Mouse (Mus musculus) forebrain, embryonic 13.5 days (tissue): ENCODE measurements around the gene Unc79. TPM values are rescaled to one million over a fixed set of nuclear protein-coding genes. Genes with fewer than 3 reads are reported as not detected.
A peak's percentile ranks its signal among the peaks of the same experiment; 100 is the strongest.

Source experiments
- ATAC-seq: fragments of 200-750 bp; cut with Nextera tagmentation; 2 replicates; pipeline ENCODE4 v1.8.0; 2017
- H3K27ac ChIP-seq: fragments of 300-500 bp; sonication (generic); 2 replicates; pipeline ENCODE4 v1.5.1; 2015; ENCODE audit warnings: inconsistent platforms, mild to moderate bottlenecking, moderate library complexity
- H3K27me3 ChIP-seq: fragments of 300-500 bp; sonication (generic); 2 replicates; pipeline ENCODE4 v1.6.1; 2015; ENCODE audit warnings: mild to moderate bottlenecking, inconsistent platforms
- H3K36me3 ChIP-seq: fragments of 300-500 bp; sonication (generic); 2 replicates; pipeline ENCODE4 v1.6.1; 2015; ENCODE audit warnings: mild to moderate bottlenecking, inconsistent platforms; ENCODE audit not compliant: poor library complexity, severe bottlenecking
- H3K4me1 ChIP-seq: fragments of 300-500 bp; sonication (generic); 2 replicates; pipeline ENCODE4 v1.6.1; 2015; ENCODE audit warnings: inconsistent platforms
- H3K4me2 ChIP-seq: fragments of 300-500 bp; sonication (generic); 2 replicates; pipeline ENCODE4 v1.6.1; 2015; ENCODE audit warnings: inconsistent platforms, mild to moderate bottlenecking, moderate library complexity
- H3K4me3 ChIP-seq: fragments of 300-500 bp; sonication (generic); 2 replicates; pipeline ENCODE4 v1.5.1; 2015; ENCODE audit warnings: mild to moderate bottlenecking, inconsistent platforms
- H3K9ac ChIP-seq: fragments of 300-500 bp; sonication (generic); 2 replicates; pipeline ENCODE4 v1.6.1; 2015; ENCODE audit warnings: mild to moderate bottlenecking, inconsistent platforms
- H3K9me3 ChIP-seq: fragments of 300-500 bp; sonication (generic); replicated peaks from 2 replicates; pipeline ENCODE4 v1.6.1; 2016; ENCODE audit warnings: inconsistent platforms
- WGBS: fragments of 180-500 bp; shearing (Covaris S2); methylation state at CpG from one replicate; pipeline ENCODE4 v1.1.7; 2015; 5-methylcytosine and 5-hydroxymethylcytosine counted together
- polyA plus RNA-seq: library from polyadenylated mRNA; unstranded; fragments of >200 nt; fragmentation: Nextera tagmentation; extraction: Ambion mirVana; gene quantifications from 2 replicates; pipeline ENCODE4 v1.2.1, GENCODE M21; 2015

Unc79 gene
- polyA plus RNA-seq, 1 experiment from 2014 or later = 5.3 TPM

GRCm38 (mm10) chr12:103142550-103143010 is 193.9 kb downstream of the Unc79 start:
- Histone ChIP-seq H3K4me3 (no peak overlapping the region), H3K4me2 (no peak overlapping the region), H3K27me3 (no peaks in the 10 kb centered on the region), H3K4me1 (no peaks in the 10 kb centered on the region), H3K36me3 (peaks cover 12% of the 10 kb centered on the region), H3K9me3 (peaks cover 9% of the 10 kb centered on the region), H3K27ac (no peak overlapping the region), H3K9ac (no peak overlapping the region)
- WGBS = 67% methylated on average over 9 of the region's 9 CpGs
- 0 out of 2 replicates have a peak, but pooled peaks have one; percentile 23 for ATAC-seq

GRCm38 (mm10) chr12:103143798-103144565 is 195.3 kb downstream of the Unc79 start:
- Histone ChIP-seq H3K27me3 (no peaks in the 10 kb centered on the region), H3K9me3 (peaks cover 9% of the 10 kb centered on the region), H3K36me3 (peaks cover 23% of the 10 kb centered on the region), H3K9ac (no peak overlapping the region), H3K4me2 (no peak overlapping the region), H3K27ac (no peak overlapping the region), H3K4me3 (no peak overlapping the region), H3K4me1 (no peaks in the 10 kb centered on the region)
- ATAC-seq = peak; percentile 63; the same call in 1 of the 2 replicates
- WGBS = 29% methylated on average over 9 of the region's 9 CpGs

GRCm38 (mm10) chr12:103150247-103150646 is 201.6 kb downstream of the Unc79 start:
- H3K4me3 ChIP-seq = no peak overlapping the region
- no peaks in the 10 kb centered on the region for H3K4me1 ChIP-seq
- no peaks in the 10 kb centered on the region for H3K27me3 ChIP-seq
- ATAC-seq = no peak
- no peak overlapping the region for H3K9ac ChIP-seq
- peaks cover 34% of the 10 kb centered on the region for H3K36me3 ChIP-seq
- 80% methylated on average over 2 of the region's 2 CpGs for WGBS
- H3K27ac ChIP-seq = no peak overlapping the region
- peaks cover 9% of the 10 kb centered on the region for H3K9me3 ChIP-seq
- H3K4me2 ChIP-seq = no peak overlapping the region

GRCm38 (mm10) chr12:103154927-103155326 is 206.3 kb downstream of the Unc79 start:
- Histone ChIP-seq H3K36me3 (0 out of 2 replicates have a peak, but pooled peaks cover 6% of the 10 kb centered on the region), H3K9ac (no peak overlapping the region), H3K4me1 (peaks cover 18% of the 10 kb centered on the region), H3K4me3 (no peak overlapping the region), H3K27ac (no peak overlapping the region), H3K4me2 (no peak overlapping the region), H3K9me3 (no peaks in the 10 kb centered on the region), H3K27me3 (0 out of 2 replicates have a peak, but pooled peaks cover 3% of the 10 kb centered on the region)
- 71% methylated on average over 2 of the region's 2 CpGs for WGBS
- ATAC-seq = no peak

GRCm38 (mm10) chr12:103155406-103155805 is 206.7 kb downstream of the Unc79 start:
- Histone ChIP-seq H3K4me3 (no peak overlapping the region), H3K4me1 (peaks cover 18% of the 10 kb centered on the region), H3K27me3 (0 out of 2 replicates have a peak, but pooled peaks cover 3% of the 10 kb centered on the region), H3K9me3 (no peaks in the 10 kb centered on the region), H3K9ac (no peak overlapping the region), H3K4me2 (no peak overlapping the region), H3K36me3 (0 out of 2 replicates have a peak, but pooled peaks cover 6% of the 10 kb centered on the region), H3K27ac (no peak overlapping the region)
- 79% methylated on average over 3 of the region's 3 CpGs for WGBS
- ATAC-seq = no peak

GRCm38 (mm10) chr12:103157129-103157910 is 208.7 kb downstream of the Unc79 start:
- 0 out of 2 replicates have a peak, but pooled peaks cover 3% of the 10 kb centered on the region for H3K27me3 ChIP-seq
- H3K4me1 ChIP-seq = peaks cover 18% of the 10 kb centered on the region
- H3K4me3 ChIP-seq = no peak overlapping the region
- H3K36me3 ChIP-seq = peaks cover 7% of the 10 kb centered on the region
- H3K4me2 ChIP-seq = peak overlapping the region; percentile 15; the same call in 1 of the 2 replicates
- no peaks in the 10 kb centered on the region for H3K9me3 ChIP-seq
- 0 out of 2 replicates have a peak overlapping the region, but pooled peaks have one; percentile 21 for H3K27ac ChIP-seq
- 39% methylated on average over 18 of the region's 18 CpGs for WGBS
- H3K9ac ChIP-seq = no peak overlapping the region
- ATAC-seq = peak; percentile 83

GRCm38 (mm10) chr12:103159016-103159415 is 210.4 kb downstream of the Unc79 start:
- ATAC-seq = no peak
- Histone ChIP-seq H3K4me1 (peaks cover 18% of the 10 kb centered on the region), H3K9ac (no peak overlapping the region), H3K9me3 (no peaks in the 10 kb centered on the region), H3K36me3 (peaks cover 13% of the 10 kb centered on the region), H3K27ac (no peak overlapping the region), H3K27me3 (0 out of 2 replicates have a peak, but pooled peaks cover 3% of the 10 kb centered on the region), H3K4me2 (no peak overlapping the region), H3K4me3 (no peak overlapping the region)
- WGBS = 77% methylated on average over 8 of the region's 8 CpGs

- peaks cover 34% of the 10 kb centered on the region for H3K4me1 ChIP-seq
- H3K9me3 ChIP-seq = no peaks in the 10 kb centered on the region
- H3K27ac ChIP-seq = no peak overlapping the region
- H3K4me3 ChIP-seq = no peak overlapping the region
- WGBS = 72% methylated on average over 4 of the region's 4 CpGs
- 0 out of 2 replicates have a peak, but pooled peaks cover 3% of the 10 kb centered on the region for H3K27me3 ChIP-seq
- H3K36me3 ChIP-seq = peaks cover 13% of the 10 kb centered on the region
- no peak overlapping the region for H3K4me2 ChIP-seq
- no peak for ATAC-seq
- no peak overlapping the region for H3K9ac ChIP-seq
Measured at GRCm38 (mm10) chr12:103160721-103161120, 212.1 kb downstream of the Unc79 start.

- Histone ChIP-seq H3K36me3 (peaks cover 35% of the 10 kb centered on the region), H3K27me3 (no peaks in the 10 kb centered on the region), H3K27ac (no peak overlapping the region), H3K9me3 (no peaks in the 10 kb centered on the region), H3K4me2 (no peak overlapping the region), H3K4me1 (peaks cover 16% of the 10 kb centered on the region), H3K9ac (no peak overlapping the region), H3K4me3 (no peak overlapping the region)
- no peak for ATAC-seq
- WGBS = 72% methylated on average over 10 of the region's 10 CpGs
Measured at GRCm38 (mm10) chr12:103163596-103163995, 214.9 kb downstream of the Unc79 start.

GRCm38 (mm10) chr12:103164101-103165030 is 215.7 kb downstream of the Unc79 start:
- Histone ChIP-seq H3K36me3 (peaks cover 43% of the 10 kb centered on the region), H3K9ac (no peak overlapping the region), H3K4me2 (no peak overlapping the region), H3K4me3 (no peak overlapping the region), H3K27ac (no peak overlapping the region), H3K9me3 (no peaks in the 10 kb centered on the region), H3K27me3 (no peaks in the 10 kb centered on the region), H3K4me1 (peaks cover 16% of the 10 kb centered on the region)
- WGBS = 24% methylated on average over 14 of the region's 14 CpGs
- peak; percentile 48; the same call in 1 of the 2 replicates for ATAC-seq

GRCm38 (mm10) chr12:103168892-103169291 is 220.2 kb downstream of the Unc79 start:
- Histone ChIP-seq H3K27ac (no peak overlapping the region), H3K27me3 (no peaks in the 10 kb centered on the region), H3K36me3 (peaks cover 55% of the 10 kb centered on the region), H3K4me2 (no peak overlapping the region), H3K4me3 (no peak overlapping the region), H3K9me3 (no peaks in the 10 kb centered on the region), H3K9ac (no peak overlapping the region), H3K4me1 (peaks cover 16% of the 10 kb centered on the region)
- no peak for ATAC-seq
- 73% methylated on average over 12 of the region's 12 CpGs for WGBS
